Mouse (Mus musculus) lung, postnatal 0 days (tissue): ENCODE results near the gene Gprc5b. TPM values are rescaled to one million over a fixed set of nuclear protein-coding genes. Genes with fewer than 3 reads are reported as not detected.

Source experiments
- ATAC-seq: fragments of 200-750 bp; cut with Nextera tagmentation; 2 replicates; pipeline ENCODE4 v1.8.0; 2017; ENCODE audit warnings: moderate library complexity
- DNase-seq: peaks from one replicate; pipeline ENCODE4 v3.0.0-alpha.2; 2016; ENCODE audit warnings: low spot score
- H3K27ac ChIP-seq: fragments of 300-500 bp; sonication (generic); 2 replicates; pipeline ENCODE4 v1.5.1; 2014; ENCODE audit warnings: antibody characterized with exemption, mild to moderate bottlenecking, low read length, mixed read lengths
- H3K27me3 ChIP-seq: fragments of 300-500 bp; sonication (generic); replicated peaks from 2 replicates; pipeline ENCODE4 v1.6.1; 2014; ENCODE audit warnings: low read length, mixed read lengths; ENCODE audit not compliant: insufficient read depth
- H3K36me3 ChIP-seq: fragments of 300-500 bp; sonication (generic); 2 replicates; pipeline ENCODE4 v1.6.1; 2014; ENCODE audit warnings: low read length, mixed read lengths; ENCODE audit not compliant: insufficient read depth
- H3K4me1 ChIP-seq: fragments of 300-500 bp; sonication (generic); 2 replicates; pipeline ENCODE4 v1.6.1; 2014; ENCODE audit warnings: antibody characterized with exemption, low read depth, low read length, mixed read lengths; ENCODE audit not compliant: insufficient read depth
- H3K4me2 ChIP-seq: fragments of 300-500 bp; sonication (generic); replicated peaks from 2 replicates; pipeline ENCODE4 v1.6.1; 2014; ENCODE audit warnings: low read depth, mild to moderate bottlenecking, low read length, moderate library complexity, mixed read lengths
- H3K4me3 ChIP-seq: fragments of 300-500 bp; sonication (generic); 2 replicates; pipeline ENCODE4 v1.5.1; 2014; ENCODE audit warnings: low read depth, low read length
- H3K9ac ChIP-seq: fragments of 300-500 bp; sonication (generic); replicated peaks from 2 replicates; pipeline ENCODE4 v1.6.1; 2014; ENCODE audit warnings: low read depth, mild to moderate bottlenecking
- H3K9me3 ChIP-seq: fragments of 300-500 bp; sonication (generic); 2 replicates; pipeline ENCODE4 v1.6.1; 2016; ENCODE audit warnings: low read length, mixed read lengths
- CTCF ChIP-seq: IDR thresholded peaks from 2 replicates; pipeline ENCODE4 v1.5.1; 2016; ENCODE audit warnings: antibody characterized with exemption, mild to moderate bottlenecking
- EP300 ChIP-seq: IDR thresholded peaks from 2 replicates; pipeline ENCODE4 v1.6.1; 2016; ENCODE audit warnings: antibody characterized with exemption, mild to moderate bottlenecking, control low read depth
- whole genome bisulfite sequencing: fragments of 180-500 bp; shearing (Covaris S2); extraction: QIAGEN DNeasy Blood & Tissue Kit; methylation state at CpG from one replicate; pipeline ENCODE4 v1.1.7; 2014; 5-methylcytosine and 5-hydroxymethylcytosine counted together
- polyA plus RNA-seq: library from polyadenylated mRNA; unstranded; fragments of >200 nt; fragmentation: Nextera tagmentation; extraction: Ambion mirVana; gene quantifications from 2 replicates; pipeline ENCODE4 v1.2.1, GENCODE M21; 2015

Gprc5b gene
- polyA plus RNA-seq = 2.1 and 2.7 TPM in 2 replicates

- no peak within 1 kb of the TSS for H3K27ac ChIP-seq
Observed at GRCm38 (mm10) chr7:118995007-118995406, at the start of gene Gprc5b. Gene Gprc5b, minus strand, starts transcription at chr7:118995211.

GRCm38 (mm10) chr7:119041502-119041901, 46.5 kb upstream of the Gprc5b start:
- Histone ChIP-seq H3K9ac (no peak overlapping the region), H3K27ac (no peak overlapping the region), H3K4me1 (no peaks in the 10 kb centered on the region), H3K27me3 (no peaks in the 10 kb centered on the region), H3K4me2 (no peak overlapping the region), H3K9me3 (no peaks in the 10 kb centered on the region), H3K4me3 (no peak overlapping the region), H3K36me3 (no peaks in the 10 kb centered on the region)
- TF ChIP-seq CTCF = no peak
- no peak for TF ChIP-seq EP300
- ATAC-seq (no peak), DNase-seq (no peak)

More at GRCm38 (mm10) chr7:118995007-118995406, at the start of gene Gprc5b:
- Histone ChIP-seq H3K9ac (peak within 1 kb of the TSS; percentile 46), H3K4me3 (peak within 1 kb of the TSS; percentile 60), H3K36me3 (no peaks in the 10 kb centered on the region), H3K27me3 (no peaks in the 10 kb centered on the region), H3K4me1 (peaks cover 8% of the 10 kb centered on the region), H3K9me3 (no peaks in the 10 kb centered on the region), H3K4me2 (peak within 1 kb of the TSS; percentile 95)
- DNase-seq (peak; percentile 94), ATAC-seq (peak; percentile 97)
- WGBS = 0% methylated on average over 33 of the region's 44 CpGs
- TF ChIP-seq EP300 (no peak), CTCF (peak; percentile 38)

GRCm38 (mm10) chr7:119037581-119037980, 42.6 kb upstream of the Gprc5b start:
- no peak overlapping the region for H3K4me3 ChIP-seq
- H3K9me3 ChIP-seq = no peaks in the 10 kb centered on the region
- H3K4me1 ChIP-seq = no peaks in the 10 kb centered on the region
- no peak overlapping the region for H3K27ac ChIP-seq
- TF ChIP-seq CTCF (no peak), EP300 (no peak)
- no peaks in the 10 kb centered on the region for H3K36me3 ChIP-seq
- H3K27me3 ChIP-seq = no peaks in the 10 kb centered on the region
- no peak overlapping the region for H3K4me2 ChIP-seq
- no peak overlapping the region for H3K9ac ChIP-seq
- ATAC-seq = no peak
- DNase-seq = no peak

- TF ChIP-seq EP300 (no peak), CTCF (no peak)
- Histone ChIP-seq H3K27me3 (no peaks in the 10 kb centered on the region), H3K27ac (no peak overlapping the region), H3K4me3 (no peak overlapping the region), H3K9me3 (no peaks in the 10 kb centered on the region), H3K9ac (no peak overlapping the region), H3K4me2 (no peak overlapping the region), H3K36me3 (no peaks in the 10 kb centered on the region), H3K4me1 (no peaks in the 10 kb centered on the region)
- 48% methylated on average over 15 of the region's 15 CpGs for WGBS
- ATAC-seq (no peak), DNase-seq (no peak)
Observed at GRCm38 (mm10) chr7:119034243-119034961, 39.4 kb upstream of the Gprc5b start.

GRCm38 (mm10) chr7:119023394-119023921, 28.4 kb upstream of the Gprc5b start:
- H3K27ac ChIP-seq = no peak overlapping the region
- no peak overlapping the region for H3K4me3 ChIP-seq
- H3K27me3 ChIP-seq = no peaks in the 10 kb centered on the region
- DNase-seq = peak; percentile 39
- H3K36me3 ChIP-seq = no peaks in the 10 kb centered on the region
- no peak for ATAC-seq
- no peak overlapping the region for H3K9ac ChIP-seq
- H3K4me1 ChIP-seq = no peaks in the 10 kb centered on the region
- 23% methylated on average over 17 of the region's 17 CpGs for WGBS
- no peaks in the 10 kb centered on the region for H3K9me3 ChIP-seq
- H3K4me2 ChIP-seq = no peak overlapping the region
- TF ChIP-seq CTCF = peak; percentile 72
- no peak for TF ChIP-seq EP300

- no peaks in the 10 kb centered on the region for H3K36me3 ChIP-seq
- WGBS = 70% methylated on average over 19 of the region's 19 CpGs
- TF ChIP-seq CTCF (peak; percentile 63), EP300 (no peak)
- no peak overlapping the region for H3K4me2 ChIP-seq
- H3K27me3 ChIP-seq = no peaks in the 10 kb centered on the region
- H3K4me3 ChIP-seq = no peak overlapping the region
- no peaks in the 10 kb centered on the region for H3K9me3 ChIP-seq
- H3K4me1 ChIP-seq = no peaks in the 10 kb centered on the region
- no peak overlapping the region for H3K27ac ChIP-seq
- DNase-seq (no peak), ATAC-seq (no peak; the same call in 1 of the 2 replicates)
- H3K9ac ChIP-seq = no peak overlapping the region
Observed at GRCm38 (mm10) chr7:119022238-119023156, 27.5 kb upstream of the Gprc5b start.
